Mouse (Mus musculus): ENCODE measurements around the gene Afm.

GRCm38 (mm10) chr5:90591936-90592335 is 73.2 kb downstream of the Afm start:
- no peak for TF ChIP-seq CTCF (IDR thresholded peaks at IDR 0.05; ENCODE audit: extremely low read depth, insufficient read length, insufficient replicate concordance, low read depth, low read length)
- TF ChIP-seq POLR2A (IDR thresholded peaks at IDR 0.05; ENCODE audit: low read depth, low read length), result no peak
